ENCODE assay signal across 25 mouse cellular contexts in genomic region chrX:134365421-134365820, GRCm38 (mm10). TPM values are rescaled to one million over a fixed set of nuclear protein-coding genes. Genes with fewer than 3 reads are reported as not detected.
"Had no signal": no experiment of that assay in that cellular context is flagged by ENCODE, and none has a peak within 500 bp of the region (broad histone marks: within the 10 kb centered on the region; RNA-seq: fewer than 3 reads in every experiment).

No protein-coding gene starts in this region.

- H3K4me1 ChIP-seq: embryonic facial prominence, embryonic 10.5 days; embryonic facial prominence, embryonic 12.5 days; embryonic facial prominence, embryonic 13.5 days; embryonic facial prominence, embryonic 15.5 days; forebrain, embryonic 10.5 days; forebrain, embryonic 12.5 days; forebrain, embryonic 13.5 days; forebrain, embryonic 15.5 days; heart, embryonic 10.5 days had no signal

- DNase-seq: cerebellum, adult 8-10 months; cerebellum, adult 9-10 months; cerebellum, adult 9-11 months; cerebellum, postnatal 14 days; cerebellum, postnatal 25 days; cerebellum, postnatal 36 days; embryo, embryonic 11 days; forebrain, postnatal 0 days; gastrocnemius, adult 2 months; gastrocnemius, postnatal 10 days; gastrocnemius, postnatal 14 days; gastrocnemius, postnatal 25 days; gastrocnemius, postnatal 36 days; heart, adult 2 months had no signal

- H3K27me3 ChIP-seq: embryonic facial prominence, embryonic 12.5 days; embryonic facial prominence, embryonic 13.5 days; embryonic facial prominence, embryonic 15.5 days; forebrain, embryonic 12.5 days; forebrain, embryonic 13.5 days; forebrain, embryonic 15.5 days had no signal

- H3K9ac ChIP-seq: embryonic facial prominence, embryonic 12.5 days; embryonic facial prominence, embryonic 13.5 days; embryonic facial prominence, embryonic 15.5 days; forebrain, embryonic 12.5 days; forebrain, embryonic 13.5 days; forebrain, embryonic 15.5 days; forebrain, postnatal 0 days had no signal

- H3K4me3 ChIP-seq: embryonic facial prominence, embryonic 10.5 days; embryonic facial prominence, embryonic 12.5 days; embryonic facial prominence, embryonic 13.5 days; embryonic facial prominence, embryonic 15.5 days; erythroblast, embryonic 14.5 days; forebrain, embryonic 10.5 days; forebrain, embryonic 12.5 days; forebrain, embryonic 13.5 days; forebrain, embryonic 15.5 days; gastrocnemius, adult 2 months; heart, adult 2 months; heart, embryonic 10.5 days had no signal

- H3K27ac ChIP-seq: embryonic facial prominence, embryonic 10.5 days; embryonic facial prominence, embryonic 12.5 days; embryonic facial prominence, embryonic 13.5 days; embryonic facial prominence, embryonic 15.5 days; forebrain, embryonic 10.5 days; forebrain, embryonic 12.5 days; forebrain, embryonic 13.5 days; forebrain, embryonic 15.5 days; gastrocnemius, adult 2 months; heart, adult 2 months; heart, embryonic 10.5 days had no signal

- H3K36me3 ChIP-seq: embryonic facial prominence, embryonic 12.5 days; embryonic facial prominence, embryonic 13.5 days; embryonic facial prominence, embryonic 15.5 days; forebrain, embryonic 12.5 days; forebrain, embryonic 15.5 days had no signal

- H3K9me3 ChIP-seq: embryonic facial prominence, embryonic 10.5 days; embryonic facial prominence, embryonic 12.5 days; embryonic facial prominence, embryonic 13.5 days; embryonic facial prominence, embryonic 15.5 days; forebrain, embryonic 10.5 days; forebrain, embryonic 12.5 days; forebrain, embryonic 13.5 days; forebrain, embryonic 15.5 days; heart, embryonic 10.5 days had no signal

RNA-seq across cellular contexts. Expression of gene Cenpi, which starts 57.5 kb away (rescaled TPM):
- total RNA-seq: gastrocnemius, adult 18-20 months had no signal
